Mouse (Mus musculus): Measurements from ENCODE around the gene Trim63. TPM values are rescaled to one million over a fixed set of nuclear protein-coding genes. Genes with fewer than 3 reads are reported as not detected.

The Trim63 gene
- polyA plus RNA-seq, 1 experiment from 2014 or later = 43.2 TPM

GRCm38 (mm10) chr4:134300316-134300715 is 14.6 kb upstream of the Trim63 start:
- Histone ChIP-seq H3K36me3 (ENCODE audit: control insufficient read depth, insufficient read depth, low read length) (no peaks in the 10 kb centered on the region), H3K4me1 (ENCODE audit: control insufficient read depth in 2 of 2, insufficient read depth in 2 of 2, low read length in 2 of 2) (peaks cover 25 to 42% of the 10 kb centered on the region in 2 experiments), H3K27ac (replicated peaks in 1 of 2; ENCODE audit: control insufficient read depth in 1 of 2, insufficient read depth in 1 of 2, low read depth in 2 of 2, low read length in 2 of 2) (peak overlapping the region; percentile 73 to 88), H3K27me3 (ENCODE audit: control insufficient read depth, insufficient read depth, low read length) (no peaks in the 10 kb centered on the region), H3K4me3 (ENCODE audit: control insufficient read depth in 1 of 2, insufficient read depth in 1 of 2, low read depth in 1 of 2, low read length in 2 of 2) (no peak overlapping the region), H3K9ac (ENCODE audit: low read length) (0 out of 2 replicates have a peak overlapping the region, but pooled peaks have one; percentile 47), H3K4me2 (ENCODE audit: low read length) (peak overlapping the region; percentile 50), H3K9me3 (ENCODE audit: control insufficient read depth, low read length) (no peaks in the 10 kb centered on the region)
- peak; percentile 14; the same call in 1 of the 2 replicates for ATAC-seq (ENCODE audit: insufficient number of reproducible peaks, insufficient read depth, low FRiP score, low read depth)
- WGBS = 24% methylated on average over 9 of the region's 9 CpGs

- Histone ChIP-seq H3K4me3 (ENCODE audit: control insufficient read depth in 1 of 2, insufficient read depth in 1 of 2, low read depth in 1 of 2, low read length in 2 of 2) (no peak overlapping the region), H3K9ac (ENCODE audit: low read length) (peak overlapping the region; percentile 45; the same call in 1 of the 2 replicates), H3K27me3 (ENCODE audit: control insufficient read depth, insufficient read depth, low read length) (no peaks in the 10 kb centered on the region), H3K36me3 (ENCODE audit: control insufficient read depth, insufficient read depth, low read length) (no peaks in the 10 kb centered on the region), H3K4me2 (ENCODE audit: low read length) (no peak overlapping the region), H3K4me1 (ENCODE audit: control insufficient read depth in 2 of 2, insufficient read depth in 2 of 2, low read length in 2 of 2) (peaks cover 26 to 50% of the 10 kb centered on the region in 2 experiments), H3K27ac (replicated peaks in 1 of 2; ENCODE audit: control insufficient read depth in 1 of 2, insufficient read depth in 1 of 2, low read depth in 2 of 2, low read length in 2 of 2) (peak overlapping the region; percentile 66 to 82), H3K9me3 (ENCODE audit: control insufficient read depth, low read length) (no peaks in the 10 kb centered on the region)
- no peak for ATAC-seq (ENCODE audit: insufficient number of reproducible peaks, insufficient read depth, low FRiP score, low read depth)
- WGBS = 51% methylated on average over 5 of the region's 5 CpGs
These were observed 12.8 kb upstream of the Trim63 start for GRCm38 (mm10) chr4:134302084-134302483.

GRCm38 (mm10) chr4:134306963-134307362 is 8.0 kb upstream of the Trim63 start:
- Histone ChIP-seq H3K9ac (ENCODE audit: low read length) (no peak overlapping the region), H3K4me1 (ENCODE audit: control insufficient read depth in 2 of 2, insufficient read depth in 2 of 2, low read length in 2 of 2) (peaks cover 14 to 27% of the 10 kb centered on the region in 2 experiments), H3K4me2 (ENCODE audit: low read length) (peak overlapping the region; percentile 41), H3K4me3 (ENCODE audit: control insufficient read depth in 1 of 2, insufficient read depth in 1 of 2, low read depth in 1 of 2, low read length in 2 of 2) (no peak overlapping the region), H3K27ac (replicated peaks in 1 of 2; ENCODE audit: control insufficient read depth in 1 of 2, insufficient read depth in 1 of 2, low read depth in 2 of 2, low read length in 2 of 2) (peak overlapping the region in 1 of 2 experiments; percentile 48; a peak in 1 of 4 replicates), H3K27me3 (ENCODE audit: control insufficient read depth, insufficient read depth, low read length) (no peaks in the 10 kb centered on the region), H3K9me3 (ENCODE audit: control insufficient read depth, low read length) (no peaks in the 10 kb centered on the region), H3K36me3 (ENCODE audit: control insufficient read depth, insufficient read depth, low read length) (no peaks in the 10 kb centered on the region)
- no peak for ATAC-seq (ENCODE audit: insufficient number of reproducible peaks, insufficient read depth, low FRiP score, low read depth)
- WGBS = 53% methylated on average over 2 of the region's 2 CpGs

GRCm38 (mm10) chr4:134307367-134308072 is 7.4 kb upstream of the Trim63 start:
- H3K27me3 ChIP-seq (ENCODE audit: control insufficient read depth, insufficient read depth, low read length) = no peaks in the 10 kb centered on the region
- H3K4me3 ChIP-seq (ENCODE audit: control insufficient read depth in 1 of 2, insufficient read depth in 1 of 2, low read depth in 1 of 2, low read length in 2 of 2) = no peak overlapping the region
- no peaks in the 10 kb centered on the region for H3K9me3 ChIP-seq (ENCODE audit: control insufficient read depth, low read length)
- WGBS = 7% methylated on average over 12 of the region's 12 CpGs
- no peak overlapping the region for H3K9ac ChIP-seq (ENCODE audit: low read length)
- peaks cover 9 to 21% of the 10 kb centered on the region in 2 experiments for H3K4me1 ChIP-seq (ENCODE audit: control insufficient read depth in 2 of 2, insufficient read depth in 2 of 2, low read length in 2 of 2)
- ATAC-seq (ENCODE audit: insufficient number of reproducible peaks, insufficient read depth, low FRiP score, low read depth) = 0 out of 2 replicates have a peak, but pooled peaks have one; percentile 42
- H3K4me2 ChIP-seq (ENCODE audit: low read length) = peak overlapping the region; percentile 41
- H3K27ac ChIP-seq (replicated peaks in 1 of 2; ENCODE audit: control insufficient read depth in 1 of 2, insufficient read depth in 1 of 2, low read depth in 2 of 2, low read length in 2 of 2) = peak overlapping the region; percentile 40 to 48; a peak in 3 of 4 replicates
- no peaks in the 10 kb centered on the region for H3K36me3 ChIP-seq (ENCODE audit: control insufficient read depth, insufficient read depth, low read length)

GRCm38 (mm10) chr4:134310106-134310505 is 4.8 kb upstream of the Trim63 start:
- H3K27me3 ChIP-seq (ENCODE audit: control insufficient read depth, insufficient read depth, low read length) = no peaks in the 10 kb centered on the region
- H3K27ac ChIP-seq (replicated peaks in 1 of 2; ENCODE audit: control insufficient read depth in 1 of 2, insufficient read depth in 1 of 2, low read depth in 2 of 2, low read length in 2 of 2) = no peak overlapping the region
- no peak overlapping the region for H3K9ac ChIP-seq (ENCODE audit: low read length)
- 84% methylated on average over 7 of the region's 7 CpGs for WGBS
- no peak overlapping the region for H3K4me2 ChIP-seq (ENCODE audit: low read length)
- peaks cover 4% of the 10 kb centered on the region; the same call in 1 of the 2 replicates for H3K9me3 ChIP-seq (ENCODE audit: control insufficient read depth, low read length)
- H3K4me1 ChIP-seq (ENCODE audit: control insufficient read depth in 2 of 2, insufficient read depth in 2 of 2, low read length in 2 of 2) = peaks cover 12 to 30% of the 10 kb centered on the region in 2 experiments
- no peak overlapping the region for H3K4me3 ChIP-seq (ENCODE audit: control insufficient read depth in 1 of 2, insufficient read depth in 1 of 2, low read depth in 1 of 2, low read length in 2 of 2)
- ATAC-seq (ENCODE audit: insufficient number of reproducible peaks, insufficient read depth, low FRiP score, low read depth) = no peak
- no peaks in the 10 kb centered on the region for H3K36me3 ChIP-seq (ENCODE audit: control insufficient read depth, insufficient read depth, low read length)

- WGBS = 85% methylated on average over 9 of the region's 9 CpGs
- no peak for ATAC-seq (ENCODE audit: insufficient number of reproducible peaks, insufficient read depth, low FRiP score, low read depth)
- peaks cover 4% of the 10 kb centered on the region; the same call in 1 of the 2 replicates for H3K9me3 ChIP-seq (ENCODE audit: control insufficient read depth, low read length)
- H3K27ac ChIP-seq (replicated peaks in 1 of 2; ENCODE audit: control insufficient read depth in 1 of 2, insufficient read depth in 1 of 2, low read depth in 2 of 2, low read length in 2 of 2) = no peak overlapping the region
- no peak overlapping the region for H3K9ac ChIP-seq (ENCODE audit: low read length)
- no peaks in the 10 kb centered on the region for H3K36me3 ChIP-seq (ENCODE audit: control insufficient read depth, insufficient read depth, low read length)
- H3K27me3 ChIP-seq (ENCODE audit: control insufficient read depth, insufficient read depth, low read length) = no peaks in the 10 kb centered on the region
- no peak overlapping the region for H3K4me2 ChIP-seq (ENCODE audit: low read length)
- no peak overlapping the region for H3K4me3 ChIP-seq (ENCODE audit: control insufficient read depth in 1 of 2, insufficient read depth in 1 of 2, low read depth in 1 of 2, low read length in 2 of 2)
- H3K4me1 ChIP-seq (ENCODE audit: control insufficient read depth in 2 of 2, insufficient read depth in 2 of 2, low read length in 2 of 2) = peaks cover 12 to 30% of the 10 kb centered on the region in 2 experiments
These were observed 4.3 kb upstream of the Trim63 start for GRCm38 (mm10) chr4:134310656-134311055.

- Histone ChIP-seq H3K36me3 (ENCODE audit: control insufficient read depth, insufficient read depth, low read length) (peaks cover 3% of the 10 kb centered on the region), H3K9ac (ENCODE audit: low read length) (no peak overlapping the region), H3K4me1 (ENCODE audit: control insufficient read depth in 2 of 2, insufficient read depth in 2 of 2, low read length in 2 of 2) (peaks cover 14 to 24% of the 10 kb centered on the region in 2 experiments), H3K27ac (replicated peaks in 1 of 2; ENCODE audit: control insufficient read depth in 1 of 2, insufficient read depth in 1 of 2, low read depth in 2 of 2, low read length in 2 of 2) (no peak overlapping the region), H3K27me3 (ENCODE audit: control insufficient read depth, insufficient read depth, low read length) (no peaks in the 10 kb centered on the region), H3K9me3 (ENCODE audit: control insufficient read depth, low read length) (peaks cover 4% of the 10 kb centered on the region; the same call in 1 of the 2 replicates), H3K4me2 (ENCODE audit: low read length) (no peak overlapping the region), H3K4me3 (ENCODE audit: control insufficient read depth in 1 of 2, insufficient read depth in 1 of 2, low read depth in 1 of 2, low read length in 2 of 2) (no peak overlapping the region)
- ATAC-seq (ENCODE audit: insufficient number of reproducible peaks, insufficient read depth, low FRiP score, low read depth) = no peak
- WGBS = 75% methylated on average over 9 of the region's 9 CpGs
These were observed 3.1 kb upstream of the Trim63 start for GRCm38 (mm10) chr4:134311784-134312183.

Measured in heart, embryonic 14.5 days (tissue).